Mouse (Mus musculus): ENCODE results near the gene Fcrls.

- TF ChIP-seq CTCF (IDR thresholded peaks at IDR 0.05; ENCODE audit: borderline replicate concordance, control insufficient read depth, extremely low read depth, insufficient read depth, low read length, poor library complexity) (no peak), POLR2A (IDR thresholded peaks at IDR 0.05; ENCODE audit: control insufficient read depth, extremely low read depth, insufficient read depth, low read length, poor library complexity) (no peak)
Measured at GRCm38 (mm10) chr3:87240909-87241308, 22.6 kb downstream of the Fcrls start.

All from thymus, adult 2 months (tissue).